Mouse (Mus musculus) T-helper 1 cell (primary cell): ENCODE results near the gene Olfr877.

Experiments used
- in situ Hi-C: fragments of 300-600 bp; cut with MboI, MseI; formaldehyde crosslinking; loops from one replicate; pipeline ENCODE4 v1.15.1; 2025; ENCODE audit warnings: high pct_unique_total_duplicates

Gene Olfr877

GRCm38 (mm10) chr9:37853969-37854368 lies at the start of gene Olfr877:
TSS of gene Olfr877 (plus strand) at chr9:37854269.
- in situ Hi-C loops, result no loop called here

- in situ Hi-C loops, result no loop called here
Measured at GRCm38 (mm10) chr9:37807235-37807634, 46.8 kb upstream of the Olfr877 start.

- in situ Hi-C loops, result no loop called here
Measured at GRCm38 (mm10) chr9:37808456-37808855, 45.6 kb upstream of the Olfr877 start.

GRCm38 (mm10) chr9:37808976-37809375 lies 45.1 kb upstream of the Olfr877 start:
- in situ Hi-C loops, result no loop called here

- in situ Hi-C loops, result no loop called here
Measured at GRCm38 (mm10) chr9:37814696-37815095, 39.4 kb upstream of the Olfr877 start.

- in situ Hi-C loops, result no loop called here
Measured at GRCm38 (mm10) chr9:37829881-37830280, 24.2 kb upstream of the Olfr877 start.

- in situ Hi-C loops, result no loop called here
Measured at GRCm38 (mm10) chr9:37833341-37833740, 20.7 kb upstream of the Olfr877 start.

- in situ Hi-C loops, result no loop called here
Measured at GRCm38 (mm10) chr9:37849267-37849666, 4.8 kb upstream of the Olfr877 start.

- in situ Hi-C loops, result no loop called here
Measured at GRCm38 (mm10) chr9:37863325-37863724, 9.3 kb downstream of the Olfr877 start.

GRCm38 (mm10) chr9:37870246-37870645 lies 16.2 kb downstream of the Olfr877 start:
- in situ Hi-C loops, result no loop called here

GRCm38 (mm10) chr9:37871097-37871496 lies 17.0 kb downstream of the Olfr877 start:
- in situ Hi-C loops, result no loop called here

GRCm38 (mm10) chr9:37871536-37871935 lies 17.5 kb downstream of the Olfr877 start:
- in situ Hi-C loops, result no loop called here

- in situ Hi-C loops, result no loop called here
Measured at GRCm38 (mm10) chr9:37890960-37891359, 36.9 kb downstream of the Olfr877 start.

- in situ Hi-C loops, result no loop called here
Measured at GRCm38 (mm10) chr9:37896661-37897060, 42.6 kb downstream of the Olfr877 start, which contains the start of gene Olfr145. TSS of gene Olfr145 (plus strand) at chr9:37896724.

- in situ Hi-C loops, result no loop called here
Measured at GRCm38 (mm10) chr9:37905555-37905954, 51.5 kb downstream of the Olfr877 start.
